Mouse (Mus musculus) megakaryocyte-erythroid progenitor cell, adult 5 weeks (primary cell): ENCODE measurements around the gene Utp15. TPM values are rescaled to one million over a fixed set of nuclear protein-coding genes. Genes with fewer than 3 reads are reported as not detected.

Source experiments
- polyA plus RNA-seq: library from polyadenylated mRNA; stranded (reverse); fragments of >175 nt; gene quantifications from 2 replicates; pipeline ENCODE4 v1.2.3, GENCODE M21; 2012

Gene Utp15
- 10.4 and 11.6 TPM in 2 replicates for polyA plus RNA-seq

DNA sequence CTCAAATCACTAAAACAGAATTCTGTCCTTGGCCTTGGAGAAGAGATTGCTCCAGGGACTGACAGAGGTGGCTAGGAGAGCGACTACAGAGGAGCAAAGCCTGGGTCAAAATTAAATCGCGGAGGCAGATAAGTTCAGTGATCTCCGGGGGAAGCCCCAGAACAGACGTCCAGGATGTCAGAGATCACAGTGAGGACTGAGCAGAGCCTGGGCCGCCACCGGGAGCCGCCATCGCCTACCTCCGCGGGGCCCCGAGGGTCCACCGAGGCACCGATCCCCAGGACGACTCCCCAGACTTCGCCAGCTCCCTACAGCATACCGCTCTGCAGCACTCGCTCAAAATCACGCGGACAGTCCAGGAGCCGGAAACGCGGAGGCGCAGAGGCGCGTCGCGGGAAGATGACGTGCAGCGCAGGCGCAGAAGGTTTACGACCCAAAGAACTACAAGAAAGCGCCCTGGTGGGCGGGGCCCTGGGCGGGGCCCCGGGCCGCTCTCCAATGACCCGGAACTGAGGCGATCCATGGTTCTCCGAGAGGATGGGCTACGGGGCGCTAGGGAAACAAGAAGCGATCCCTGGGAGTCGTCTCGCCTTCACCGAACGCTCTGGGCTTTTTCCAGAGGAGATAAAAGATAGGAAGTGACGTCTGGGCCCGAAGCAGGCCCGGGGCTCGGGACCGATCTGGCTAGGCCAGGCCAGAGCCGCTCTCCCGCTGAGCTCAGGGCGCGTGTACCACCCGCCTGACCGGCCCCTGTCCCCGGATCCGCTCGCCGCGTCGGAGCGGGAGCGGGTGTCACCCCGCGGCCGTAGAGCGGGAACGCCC, at the start of gene Utp15, which contains the start of gene Ankra2:
Utp15 (minus strand) TSS at position 406 of the 822 bp plus-strand sequence.
Ankra2 (plus strand) TSS at position 439 of the 822 bp plus-strand sequence.

DNA sequence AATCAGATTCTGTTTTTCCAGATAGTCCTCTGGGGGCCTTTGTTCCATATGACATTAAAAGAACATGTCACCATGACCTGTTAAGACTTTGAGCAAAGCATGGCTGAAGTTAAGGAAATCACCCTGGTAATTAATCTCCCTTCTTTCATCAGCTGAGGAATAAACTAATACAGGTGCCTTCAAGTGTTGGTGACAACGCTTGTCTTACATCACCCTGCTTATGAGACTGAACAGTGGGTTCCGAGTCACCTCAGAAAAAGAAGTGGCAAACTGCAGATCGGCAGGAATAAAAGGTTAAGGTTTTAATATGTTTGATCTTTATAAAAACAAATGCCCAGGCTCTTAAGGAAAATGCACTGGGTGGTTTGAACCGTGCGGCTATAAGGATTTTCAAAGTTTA, 16.8 kb upstream of the Utp15 start, which contains the start of gene Gm21976:
Gm21976 (plus strand) TSS at position 202 of the 400 bp plus-strand sequence.

DNA sequence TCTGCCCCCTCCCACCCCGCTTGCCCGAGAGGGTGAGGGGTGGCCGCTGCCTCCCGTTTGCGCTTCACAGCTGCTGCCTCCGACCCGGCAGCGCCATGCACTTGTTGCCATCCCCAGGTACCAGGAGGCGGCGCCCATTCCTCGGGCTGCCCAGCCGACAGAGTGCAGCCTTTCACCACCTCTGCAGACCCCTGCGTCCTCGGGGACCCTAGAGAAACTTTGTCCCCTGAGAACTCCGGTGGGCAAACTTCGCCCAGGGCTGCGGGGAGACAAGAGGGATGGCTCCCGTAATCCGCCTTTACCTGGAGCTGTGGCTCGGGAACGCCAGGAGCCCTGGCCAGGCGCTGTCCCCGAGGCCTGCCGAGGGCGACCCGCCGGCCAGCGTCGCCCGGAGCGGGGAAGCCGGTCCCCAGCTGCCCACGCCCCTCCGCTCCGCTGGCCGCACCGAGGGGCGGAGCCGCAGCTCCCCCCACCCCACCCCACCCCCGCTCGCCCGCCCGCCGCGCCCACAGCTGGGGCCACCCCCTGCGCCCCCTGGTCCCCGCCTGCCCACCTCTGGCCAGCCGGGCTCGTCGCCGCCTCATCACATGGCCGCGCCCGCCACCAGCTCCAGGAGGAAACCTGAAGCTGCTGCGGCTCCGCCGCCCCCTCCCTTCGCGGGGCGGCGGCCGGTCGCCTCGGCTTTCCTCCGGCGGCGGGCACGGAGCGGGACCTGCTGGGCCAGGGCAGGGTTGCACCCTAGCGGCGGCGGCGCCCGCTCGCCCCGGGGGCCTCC, 56.9 kb downstream of the Utp15 start, which contains the start of gene Arhgef28:
Arhgef28 (minus strand) TSS at position 669 of the 775 bp plus-strand sequence.

Other genes with a start within 250 kb of the Utp15 start
- 0.86 and 1.8 TPM in 2 replicates for gene Arhgef28, start 56.6 kb downstream of the Utp15 start, polyA plus RNA-seq
- gene Ankra2, start within 50 bp of the Utp15 start, polyA plus RNA-seq: 11.1 and 11.9 TPM in 2 replicates
- gene Gm21976, start 16.8 kb upstream of the Utp15 start, polyA plus RNA-seq: not detected in 2 replicates
- gene Btf3, start 54.0 kb upstream of the Utp15 start, polyA plus RNA-seq: 147 TPM in 2 replicates
- 0.03 and 0.04 TPM in 2 replicates for gene Foxd1, start 91.2 kb upstream of the Utp15 start, polyA plus RNA-seq
- 1.6 and 3.3 TPM in 2 replicates for gene Gm10320, start 229.0 kb upstream of the Utp15 start, polyA plus RNA-seq